Mouse (Mus musculus) cerebellum, adult 2 months (tissue): ENCODE measurements around the gene Sdc1. TPM values are rescaled to one million over a fixed set of nuclear protein-coding genes. Genes with fewer than 3 reads are reported as not detected.

Experiments used
- DNase-seq, 2 experiments: peaks; one replicate each; pipeline ENCODE4 v3.0.0; 2021
- H3K27ac ChIP-seq: fragments of 200-500 bp; 2 replicates; pipeline ENCODE4 v1.5.1; 2012; ENCODE audit warnings: low read length, control low read depth, inconsistent platforms; ENCODE audit not compliant: insufficient read depth
- H3K27me3 ChIP-seq: fragments of 200-500 bp; 2 replicates; pipeline ENCODE4 v1.6.1; 2012; ENCODE audit warnings: inconsistent platforms, mild to moderate bottlenecking, low read length, moderate library complexity; ENCODE audit not compliant: control insufficient read depth, insufficient read depth
- H3K4me1 ChIP-seq: fragments of 200-500 bp; 2 replicates; pipeline ENCODE4 v1.6.1; 2011; ENCODE audit warnings: low read length; ENCODE audit not compliant: control insufficient read depth, insufficient read depth
- H3K4me3 ChIP-seq: fragments of 200-500 bp; replicated peaks from 2 replicates; pipeline ENCODE3; 2011; ENCODE audit warnings: mild to moderate bottlenecking, low read depth, low read length, control low read depth; ENCODE audit not compliant: insufficient read depth
- CTCF ChIP-seq: fragments of 200-500 bp; IDR thresholded peaks from 2 replicates; pipeline ENCODE4 v1.5.1; 2011; ENCODE audit warnings: low read depth, mild to moderate bottlenecking, control low read depth, low read length, moderate library complexity, borderline replicate concordance; ENCODE audit not compliant: insufficient read depth
- POLR2A ChIP-seq: fragments of 200-500 bp; IDR thresholded peaks from 2 replicates; pipeline ENCODE4 v1.6.1; 2011; ENCODE audit warnings: low read length, control low read depth, borderline replicate concordance; ENCODE audit not compliant: insufficient read depth
- WGBS: fragments of 180-500 bp; shearing (Covaris S2); methylation state at CpG from one replicate; pipeline ENCODE4 v1.1.7; 2018; 5-methylcytosine and 5-hydroxymethylcytosine counted together
- polyA plus RNA-seq: library from polyadenylated mRNA; depleted of rRNA; stranded (reverse); fragments of >200 nt; gene quantifications from 2 replicates; pipeline ENCODE4 v1.2.3, GENCODE M21; 2012

Sdc1 gene
- polyA plus RNA-seq, 1 experiment = 10.8 TPM

DNA sequence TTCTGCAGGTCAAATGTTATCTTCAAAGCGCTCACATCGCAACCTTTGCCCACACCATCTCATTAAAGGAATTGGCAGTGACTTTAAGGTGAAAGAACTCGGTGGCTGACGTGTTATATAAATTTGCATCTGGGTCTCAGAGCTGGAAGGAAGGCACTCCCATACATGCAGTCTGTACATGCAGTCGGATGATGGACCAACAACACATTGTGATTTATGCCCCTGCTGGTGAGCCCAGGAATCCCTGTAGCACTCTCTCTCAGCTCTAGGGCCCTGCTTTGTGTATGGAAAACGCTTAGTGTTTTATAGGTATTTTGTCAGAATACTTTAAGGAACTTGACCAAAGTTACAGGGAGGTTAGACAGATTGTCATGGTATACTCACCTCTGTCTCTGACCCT is 10.6 kb upstream of the Sdc1 start:
- Histone ChIP-seq H3K4me3 (no peak overlapping the region), H3K27ac (no peak overlapping the region), H3K27me3 (no peaks in the 10 kb centered on the region), H3K4me1 (no peaks in the 10 kb centered on the region)
- DNase-seq = no peak
- no peak for TF ChIP-seq POLR2A
- no peak for TF ChIP-seq CTCF
- WGBS = 86% methylated on average over 6 of the region's 6 CpGs

DNA sequence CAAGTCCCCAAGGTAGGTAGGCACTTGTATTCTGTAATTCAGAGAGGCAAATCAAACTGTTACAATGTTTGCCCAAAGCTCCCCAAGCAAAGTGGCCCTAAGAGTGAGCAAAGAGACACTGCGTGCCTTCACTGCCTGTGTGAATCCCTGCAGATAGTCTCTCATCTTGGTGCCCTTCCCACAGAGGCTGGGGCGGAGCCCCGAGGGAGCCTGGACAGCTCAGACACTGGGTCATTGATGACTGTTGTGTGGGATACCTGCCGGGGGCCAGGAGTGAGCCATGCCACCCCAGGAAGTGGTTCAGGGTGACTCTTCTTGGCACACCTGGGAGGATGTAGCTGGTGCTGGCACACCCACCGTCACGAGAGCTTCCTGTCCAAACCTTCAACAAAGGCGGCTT is 10.1 kb upstream of the Sdc1 start:
- TF ChIP-seq CTCF = no peak
- no peak for TF ChIP-seq POLR2A
- H3K27me3 ChIP-seq = no peaks in the 10 kb centered on the region
- no peaks in the 10 kb centered on the region for H3K4me1 ChIP-seq
- H3K27ac ChIP-seq = no peak overlapping the region
- no peak overlapping the region for H3K4me3 ChIP-seq
- no peak for DNase-seq
- 83% methylated on average over 7 of the region's 7 CpGs for WGBS

DNA sequence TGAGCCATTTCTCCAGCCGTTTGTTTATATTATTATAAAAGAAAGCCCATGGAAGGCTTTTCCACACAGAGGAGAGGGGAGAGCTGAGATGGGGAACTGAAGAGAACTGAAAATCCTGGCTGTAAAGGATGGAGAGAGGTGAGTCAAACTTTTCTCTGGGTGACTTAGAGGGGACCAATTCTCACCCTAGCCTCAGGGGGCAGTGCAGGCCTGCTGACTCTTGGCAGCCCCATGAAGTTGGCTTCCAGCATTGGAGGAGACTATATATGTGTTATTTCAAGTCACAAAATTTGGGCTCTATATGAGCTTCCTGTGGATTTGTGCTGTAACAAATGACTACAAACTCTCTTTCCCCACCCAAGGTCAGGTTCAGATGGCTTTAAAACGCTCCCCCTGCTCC is 8.5 kb upstream of the Sdc1 start:
- 72% methylated on average over 2 of the region's 2 CpGs for WGBS
- TF ChIP-seq POLR2A = no peak
- TF ChIP-seq CTCF = peak; percentile 32; the same call in 1 of the 2 replicates
- no peaks in the 10 kb centered on the region for H3K4me1 ChIP-seq
- no peak overlapping the region for H3K27ac ChIP-seq
- no peak for DNase-seq
- no peaks in the 10 kb centered on the region for H3K27me3 ChIP-seq
- no peak overlapping the region for H3K4me3 ChIP-seq

DNA sequence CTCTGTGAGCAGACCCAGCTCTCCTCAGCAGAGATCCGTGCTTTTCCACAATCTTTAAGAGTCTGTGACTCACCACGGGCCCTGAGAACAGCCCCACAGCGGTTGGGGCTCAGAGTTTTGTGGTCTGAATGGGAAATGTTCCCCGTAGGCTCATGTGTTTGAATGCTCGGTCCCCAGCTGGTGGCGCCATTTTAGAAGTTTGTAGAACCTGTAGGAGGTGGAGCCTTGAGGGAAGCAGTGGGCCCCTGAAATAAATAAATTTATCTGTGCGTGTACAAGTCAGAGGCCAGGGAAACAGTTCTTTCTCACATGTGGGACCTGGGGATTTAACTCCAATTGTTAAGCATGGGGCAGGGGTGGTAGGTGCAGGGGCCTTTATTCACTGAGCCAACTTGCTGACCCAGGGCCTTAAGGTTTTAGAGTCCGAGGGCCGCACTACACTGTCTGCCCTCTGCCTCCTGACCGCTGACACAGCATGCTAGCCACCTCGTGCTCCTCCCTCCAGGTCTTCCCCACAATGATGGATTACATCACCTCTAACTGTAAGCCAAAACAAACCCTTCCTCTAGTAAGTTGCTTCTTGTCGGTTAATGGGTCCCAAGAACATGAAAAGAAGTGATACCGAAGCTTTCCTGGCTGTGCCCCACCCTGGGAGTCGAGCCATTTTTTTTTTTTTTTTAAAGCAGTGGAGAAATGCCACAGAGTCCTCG is 6.7 kb upstream of the Sdc1 start:
- Histone ChIP-seq H3K27me3 (no peaks in the 10 kb centered on the region), H3K4me3 (no peak overlapping the region), H3K27ac (no peak overlapping the region), H3K4me1 (no peaks in the 10 kb centered on the region)
- TF ChIP-seq CTCF (no peak), POLR2A (no peak)
- no peak for DNase-seq
- WGBS = 82% methylated on average over 15 of the region's 15 CpGs

DNA sequence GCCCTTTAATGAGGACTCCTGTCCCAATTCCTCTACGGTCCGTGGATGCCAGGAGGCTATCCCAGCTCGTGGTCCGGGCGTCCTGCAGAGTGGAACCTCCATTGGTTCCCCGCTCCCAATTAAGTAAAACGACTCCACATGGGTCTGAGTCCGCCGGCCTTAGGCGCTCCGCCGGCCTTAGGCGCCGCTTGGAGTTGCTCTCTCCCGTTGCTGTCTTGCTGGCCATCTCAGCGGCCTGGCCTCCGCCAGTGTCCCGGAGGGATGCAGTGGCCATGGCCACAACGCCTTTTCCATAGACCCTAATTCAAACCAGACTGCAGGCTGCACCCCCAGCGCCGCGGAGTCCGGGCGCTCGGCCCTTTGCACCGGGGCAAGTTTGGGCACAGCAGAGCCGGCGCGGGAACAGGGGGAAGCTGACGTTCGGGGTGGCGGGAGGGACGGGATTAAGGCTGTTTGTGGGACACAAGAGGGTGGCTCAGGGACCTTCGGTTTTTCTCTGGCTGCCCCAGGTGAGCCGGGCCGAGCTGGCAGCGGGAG is 789 bp downstream of the Sdc1 start:
- Histone ChIP-seq H3K4me1 (peaks cover 3% of the 10 kb centered on the region; the same call in 1 of the 2 replicates), H3K27ac (peak overlapping the region; percentile 35), H3K27me3 (no peaks in the 10 kb centered on the region), H3K4me3 (peak overlapping the region; percentile 70)
- TF ChIP-seq CTCF = no peak
- TF ChIP-seq POLR2A = no peak
- under 1% methylated on average over 37 of the region's 37 CpGs for WGBS
- DNase-seq = no peak

DNA sequence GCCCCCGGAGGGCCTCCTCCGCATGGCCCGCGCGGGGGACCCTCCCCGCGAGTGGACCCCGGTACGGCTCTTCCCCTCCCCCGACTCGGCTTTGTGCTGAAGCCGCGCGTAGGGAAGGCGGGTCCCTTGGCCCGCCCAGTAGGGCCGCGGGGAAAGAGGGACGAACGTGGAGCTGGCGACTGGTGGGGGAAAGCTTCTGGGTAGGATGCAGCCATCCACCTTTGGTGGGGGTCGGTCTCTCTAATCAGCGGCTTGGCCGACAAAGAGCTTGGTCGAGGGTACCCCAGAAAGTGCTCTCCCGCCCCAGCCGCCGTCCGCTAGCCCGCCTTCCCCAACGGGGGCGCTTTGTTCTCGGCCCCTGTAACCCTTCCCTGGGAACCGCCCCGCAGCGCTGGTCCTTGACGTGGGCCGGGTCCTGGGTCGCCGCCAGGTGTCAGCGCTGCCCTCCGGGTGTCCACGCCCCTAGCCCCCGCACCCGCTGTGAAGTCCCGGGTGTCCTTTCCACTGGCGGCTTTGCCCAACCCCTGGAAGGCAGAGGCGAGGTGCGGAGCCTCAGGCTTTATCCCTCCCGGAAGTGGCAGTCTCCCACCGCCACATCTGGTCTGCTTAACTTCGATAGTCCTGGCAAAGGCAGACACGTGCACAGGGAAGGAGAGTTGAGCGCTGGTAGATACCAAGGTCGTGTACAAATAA is 1.5 kb downstream of the Sdc1 start:
- peak; percentile 42 to 56 for DNase-seq
- no peaks in the 10 kb centered on the region for H3K27me3 ChIP-seq
- TF ChIP-seq POLR2A = no peak
- no peak for TF ChIP-seq CTCF
- peak overlapping the region; percentile 70 for H3K4me3 ChIP-seq
- peaks cover 8% of the 10 kb centered on the region; the same call in 1 of the 2 replicates for H3K4me1 ChIP-seq
- 1% methylated on average over 55 of the region's 55 CpGs for WGBS
- peak overlapping the region; percentile 35; the same call in 1 of the 2 replicates for H3K27ac ChIP-seq

DNA sequence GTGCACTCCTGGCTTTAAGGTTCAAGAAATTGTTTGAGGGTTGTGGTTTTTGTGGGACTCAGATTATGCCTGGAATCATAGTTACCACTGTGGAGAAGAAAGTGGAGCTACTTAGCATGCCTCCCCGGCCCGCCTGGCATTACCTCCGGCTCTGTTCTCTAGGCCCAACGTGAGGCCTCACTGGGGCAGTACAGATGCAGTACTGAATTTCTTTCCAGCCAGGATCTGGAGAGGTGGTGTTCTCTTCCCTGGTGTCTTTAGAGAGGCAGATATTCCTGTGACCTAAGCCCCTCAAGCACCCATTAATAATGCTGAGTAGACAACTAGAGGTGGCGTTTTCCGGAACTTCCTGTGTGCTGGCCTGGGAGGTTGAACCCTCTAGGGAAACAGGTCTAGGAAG is 2.2 kb downstream of the Sdc1 start:
- no peak for DNase-seq

DNA sequence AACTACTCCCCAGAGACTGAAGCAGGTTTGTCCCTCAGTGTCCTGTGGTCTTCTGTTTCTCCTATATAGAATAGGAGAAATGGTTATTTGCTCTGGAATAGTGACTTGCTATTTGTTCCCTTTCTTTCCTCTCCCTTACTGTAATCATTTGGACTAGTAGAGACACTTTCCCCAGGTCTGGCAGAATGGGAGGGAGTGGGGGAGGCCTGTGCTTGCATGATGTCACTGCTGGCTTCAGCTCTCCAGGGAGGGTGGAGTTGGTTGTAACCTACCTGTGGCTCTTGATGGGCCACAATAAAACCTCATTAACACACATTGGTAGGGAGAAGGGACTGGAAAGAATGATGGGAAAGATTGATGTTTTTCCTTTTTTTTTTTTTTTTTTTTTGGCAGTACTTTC is 3.1 kb downstream of the Sdc1 start:
- Histone ChIP-seq H3K4me1 (peaks cover 15% of the 10 kb centered on the region), H3K27me3 (no peaks in the 10 kb centered on the region), H3K27ac (no peak overlapping the region), H3K4me3 (no peak overlapping the region)
- no peak for DNase-seq
- no peak for TF ChIP-seq CTCF
- TF ChIP-seq POLR2A = no peak

More for the DNA sequence above, 2.2 kb downstream of the Sdc1 start:
- no peak overlapping the region for H3K27ac ChIP-seq
- no peak for TF ChIP-seq POLR2A
- TF ChIP-seq CTCF = no peak
- WGBS = 87% methylated on average over 6 of the region's 6 CpGs
- H3K4me1 ChIP-seq = peaks cover 12% of the 10 kb centered on the region
- H3K27me3 ChIP-seq = no peaks in the 10 kb centered on the region
- H3K4me3 ChIP-seq = peak overlapping the region; percentile 70
